Comparison of ENCODE assay signal across 12 mouse cellular contexts in genomic region chr7:145187802-145188201, GRCm38 (mm10). TPM values are rescaled to one million over a fixed set of nuclear protein-coding genes. Genes with fewer than 3 reads are reported as not detected.
"Had no signal": no experiment of that assay in that cellular context is flagged by ENCODE, and none has a peak within 500 bp of the region (broad histone marks: within the 10 kb centered on the region; RNA-seq: fewer than 3 reads in every experiment).

No protein-coding gene starts in this region.

- DNase-seq: kidney, postnatal 10 days; left cerebral cortex, postnatal 4 days; lung, adult 18-20 months; right cerebral cortex, postnatal 14 days; thymus, adult 18-20 months; thymus, postnatal 14 days had no signal

RNA-seq across cellular contexts. Expression of gene 1810010D01Rik, which starts 20.1 kb away (rescaled TPM):
- total RNA-seq: layer of hippocampus, postnatal 14 days; left cerebral cortex, postnatal 4 days; liver, adult 2 months; megakaryocyte progenitor cell, adult 5-6 weeks; midbrain, postnatal 0 days had no signal
- polyA plus RNA-seq: lung, embryonic 16.5 days; midbrain, postnatal 0 days; neural tube, embryonic 14.5 days had no signal
